Mouse (Mus musculus): ENCODE data around the gene Scamp4. TPM values are rescaled to one million over a fixed set of nuclear protein-coding genes. Genes with fewer than 3 reads are reported as not detected.
"Not testable (repeated sequence)": the region's sequence is repeated elsewhere in the genome, so short reads cannot be mapped to it uniquely, and the experiment has no call there.

Gene Scamp4
- total RNA-seq, 2 experiments from 2014 or later = 14.3 to 18.4 TPM

- DNase-seq = peak; percentile 85
These were observed 24.4 kb upstream of the Scamp4 start for GRCm38 (mm10) chr10:80578131-80578750.

GRCm38 (mm10) chr10:80578911-80579310 is 23.8 kb upstream of the Scamp4 start:
- peak; percentile 38 for DNase-seq

DNA sequence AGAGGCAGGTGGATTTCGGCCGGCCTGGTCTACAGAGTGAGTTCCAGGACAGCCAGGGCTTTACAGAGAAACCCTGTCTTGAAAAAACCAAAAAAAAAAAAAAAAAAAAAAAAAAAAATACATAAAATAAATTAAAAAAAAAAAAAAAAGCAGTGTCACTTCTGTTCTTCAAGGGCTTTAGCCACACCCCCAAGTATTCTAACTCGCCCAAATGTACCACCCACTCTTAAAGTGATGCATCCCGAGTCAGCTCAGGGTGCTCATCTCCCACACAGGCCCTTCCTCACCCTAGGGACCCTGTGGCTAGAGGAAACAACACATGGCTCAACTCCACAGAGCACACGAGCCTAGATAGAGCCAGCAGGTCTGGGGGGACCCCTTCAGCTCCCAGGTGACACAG is 19.6 kb upstream of the Scamp4 start:
- DNase-seq = no peak

DNA sequence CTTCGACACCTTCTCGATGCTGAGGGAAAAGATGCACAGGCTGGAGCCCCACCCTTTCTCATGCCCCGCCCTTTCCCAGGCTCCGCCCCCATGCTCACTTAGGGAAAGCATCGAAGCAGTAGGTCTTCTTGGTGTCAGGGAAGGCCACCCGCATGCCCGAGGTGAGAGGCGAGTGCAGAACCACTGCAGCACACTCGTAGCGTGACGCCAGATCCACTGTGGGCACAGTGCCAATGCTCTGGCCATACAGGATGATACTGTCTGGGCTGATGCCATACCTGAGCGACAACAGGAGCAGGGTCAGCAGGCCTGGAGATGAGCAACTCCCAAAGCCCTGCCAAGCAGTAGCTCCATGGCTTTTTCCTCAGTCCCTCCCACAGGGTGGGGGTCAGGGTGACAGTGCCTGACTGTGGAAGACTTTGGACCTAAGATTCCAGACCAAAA is 18.6 kb upstream of the Scamp4 start:
- no peak for DNase-seq

- no peak for DNase-seq
These were observed 17.8 kb upstream of the Scamp4 start for GRCm38 (mm10) chr10:80584642-80585552.

DNA sequence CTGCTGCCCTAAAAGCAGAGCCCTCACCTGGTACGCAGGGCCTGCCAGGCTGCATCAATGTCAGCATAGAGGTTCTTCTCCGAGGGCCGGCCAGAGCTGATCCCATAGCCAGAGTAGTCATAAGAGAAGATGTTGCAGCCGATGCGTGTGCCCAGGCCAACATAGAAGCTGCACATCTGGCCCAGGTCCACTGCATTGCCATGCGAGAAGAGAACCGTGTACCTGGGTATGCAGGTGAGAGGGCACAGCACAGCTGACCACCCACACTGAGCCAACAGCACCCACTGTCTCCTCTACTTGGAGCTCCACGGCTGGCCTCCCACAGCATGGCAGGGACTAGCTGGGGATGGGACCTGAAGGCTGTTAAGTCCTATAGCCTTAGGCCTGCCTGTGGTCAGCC is 17.1 kb upstream of the Scamp4 start:
- no peak for DNase-seq

GRCm38 (mm10) chr10:80586407-80587304 is 16.0 kb upstream of the Scamp4 start:
- no peak for DNase-seq

DNA sequence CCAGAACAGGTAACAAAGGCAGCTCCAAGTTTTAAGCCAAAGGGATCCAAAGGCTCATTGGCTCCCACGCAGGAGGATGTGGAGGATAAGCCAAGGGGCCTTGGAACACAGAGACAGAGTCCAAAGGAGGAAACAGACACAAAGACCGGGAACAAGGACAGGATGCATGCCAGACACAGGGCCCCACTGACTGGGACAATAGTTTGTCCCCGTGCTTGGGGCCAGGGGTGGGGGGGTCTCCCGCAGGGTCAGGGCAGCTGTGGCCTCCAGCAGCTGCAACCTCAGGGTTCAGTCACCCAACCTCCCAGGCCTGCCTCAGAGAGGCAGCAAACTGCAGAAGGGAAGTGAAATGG is 15.4 kb upstream of the Scamp4 start:
- DNase-seq = no peak

- no peak for DNase-seq
These were observed 13.4 kb upstream of the Scamp4 start for GRCm38 (mm10) chr10:80589127-80589878.

- peak; percentile 96 for DNase-seq
These were observed 12.5 kb upstream of the Scamp4 start, which contains the start of gene Abhd17a for GRCm38 (mm10) chr10:80589879-80590854. Abhd17a (minus strand) TSS chr10:80590341.

DNA sequence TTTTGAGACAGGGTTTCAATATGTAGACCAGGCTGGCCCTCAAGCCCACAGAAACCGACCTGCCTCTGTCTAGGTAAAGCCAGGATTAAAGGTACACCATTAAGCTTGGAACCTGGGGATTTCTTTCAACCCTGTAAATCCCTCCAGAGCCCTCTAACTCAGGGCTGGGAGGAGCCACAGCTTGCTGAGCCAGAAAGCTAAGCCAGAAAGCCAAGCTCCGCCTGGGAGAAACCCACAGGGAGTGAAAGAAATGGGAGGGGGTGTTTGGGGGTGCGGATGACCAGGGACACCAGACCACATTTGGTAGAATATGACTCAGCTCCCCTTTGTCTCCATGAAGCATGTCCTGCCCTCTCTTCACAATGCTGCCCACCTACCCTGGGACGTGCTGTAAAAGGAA is 6.4 kb upstream of the Scamp4 start:
- DNase-seq = no peak

GRCm38 (mm10) chr10:80603364-80603763 is 692 bp downstream of the Scamp4 start:
- DNase-seq = no peak

DNA sequence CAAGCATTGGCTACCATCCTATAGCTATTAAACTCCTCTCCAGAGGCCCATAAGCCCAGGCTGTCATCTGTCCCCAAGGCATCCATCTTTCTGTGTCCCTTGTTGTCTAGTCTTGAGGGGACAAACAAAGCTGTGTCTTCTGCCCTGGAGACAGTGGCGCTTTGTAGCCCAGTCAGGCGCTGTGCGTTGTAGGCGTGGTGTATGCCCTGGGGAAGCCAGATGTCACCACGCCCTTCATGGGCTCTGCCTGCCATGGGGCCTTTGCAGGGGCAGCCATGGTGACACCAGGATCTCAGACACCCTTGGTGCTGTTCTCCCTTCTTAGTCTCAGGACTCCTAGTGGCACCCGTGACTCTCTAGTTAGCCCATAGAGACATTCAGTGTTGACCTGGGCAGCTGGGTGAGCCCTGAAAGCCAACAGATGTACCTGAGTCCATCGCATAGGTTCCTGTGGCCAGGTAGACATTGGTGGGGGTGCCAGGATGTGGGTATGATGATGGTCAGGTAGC is 1.4 kb downstream of the Scamp4 start:
- DNase-seq = no peak

GRCm38 (mm10) chr10:80604988-80605387 is 2.3 kb downstream of the Scamp4 start:
- no peak for DNase-seq

GRCm38 (mm10) chr10:80605721-80606120 is 3.0 kb downstream of the Scamp4 start, which contains the start of gene Gm49322:
Gm49322 (plus strand) TSS chr10:80606021.
- not testable (repeated sequence) for DNase-seq

- DNase-seq = no peak
These were observed 3.6 kb downstream of the Scamp4 start for GRCm38 (mm10) chr10:80606306-80606705.

GRCm38 (mm10) chr10:80606737-80607350 is 4.2 kb downstream of the Scamp4 start:
- DNase-seq = no peak

DNA sequence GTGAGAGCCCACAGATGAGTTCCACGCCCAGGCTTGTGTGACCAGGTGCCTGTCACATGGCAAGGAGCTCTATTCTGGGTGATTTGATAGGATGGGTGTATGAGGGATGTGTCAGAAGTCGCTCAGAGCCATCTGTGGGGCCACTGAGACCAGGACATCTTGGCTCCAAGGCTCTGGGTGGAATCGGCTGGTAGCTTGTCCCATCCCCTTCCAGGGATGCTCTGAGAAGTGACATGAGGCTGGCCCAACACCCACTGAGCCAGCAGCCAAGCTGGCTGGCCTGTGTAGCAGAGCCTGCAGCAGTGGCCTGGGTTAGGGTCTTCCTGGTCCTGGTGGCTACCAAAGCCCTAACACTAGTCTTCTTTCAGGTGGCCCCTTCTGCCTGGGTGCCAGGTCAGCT is 5.8 kb downstream of the Scamp4 start:
- DNase-seq = no peak

DNA sequence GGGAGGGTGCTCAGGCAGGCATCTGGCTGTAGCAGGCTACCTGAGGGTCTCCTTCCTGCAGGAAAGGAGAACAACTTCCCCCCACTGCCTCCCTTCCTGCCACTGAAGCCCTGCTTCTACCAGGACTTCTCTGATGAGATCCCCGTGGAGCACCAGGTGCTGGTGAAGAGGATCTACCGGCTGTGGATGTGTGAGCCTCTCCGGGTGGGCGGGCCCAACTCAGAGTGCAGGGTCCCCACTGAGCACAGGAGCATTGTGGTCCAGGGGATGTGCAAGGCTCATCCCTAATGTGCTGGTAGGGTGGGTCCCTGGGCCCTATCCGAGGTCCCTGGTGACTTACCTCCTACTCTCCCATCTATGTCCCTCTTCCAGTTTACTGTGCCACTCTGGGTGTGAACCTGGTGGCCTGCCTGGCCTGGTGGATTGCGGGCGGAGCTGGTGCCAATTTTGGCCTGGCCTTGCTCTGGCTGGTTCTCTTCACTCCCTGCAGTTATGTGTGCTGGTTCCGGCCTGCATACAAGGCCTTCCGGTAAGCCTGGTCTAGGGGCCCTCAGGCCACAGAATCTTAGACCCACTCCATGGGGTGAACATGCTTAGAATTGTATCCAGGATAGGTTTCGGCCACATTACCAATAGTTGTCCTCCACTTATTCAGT is 6.7 kb downstream of the Scamp4 start:
- DNase-seq = no peak

Measured in gastrocnemius, postnatal 25 days (tissue).